Mouse (Mus musculus) brain, embryonic 14.5 days (tissue): ENCODE measurements around the gene Gramd1a. TPM values are rescaled to one million over a fixed set of nuclear protein-coding genes. Genes with fewer than 3 reads are reported as not detected.

Source experiments
- DNase-seq: peaks from one replicate; pipeline ENCODE4 v3.0.0-alpha.2; 2011; ENCODE audit warnings: low read depth
- CTCF ChIP-seq: fragments of 200-500 bp; IDR thresholded peaks from 2 replicates; pipeline ENCODE4 v1.5.1; 2012; ENCODE audit warnings: inconsistent platforms, mild to moderate bottlenecking, moderate library complexity, borderline replicate concordance; ENCODE audit not compliant: insufficient read depth, insufficient read length; ENCODE audit errors: extremely low read depth
- POLR2A ChIP-seq: fragments of 200-500 bp; IDR thresholded peaks from 2 replicates; pipeline ENCODE4 v1.6.1; 2012; ENCODE audit warnings: mild to moderate bottlenecking, inconsistent platforms, borderline replicate concordance; ENCODE audit not compliant: poor library complexity, insufficient read depth, insufficient read length, severe bottlenecking; ENCODE audit errors: extremely low read depth
- polyA plus RNA-seq: library from polyadenylated mRNA; depleted of rRNA; stranded (reverse); fragments of >200 nt; gene quantifications from 2 replicates; pipeline ENCODE4 v1.2.3, GENCODE M21; 2012; rRNA removed

Gene Gramd1a
- polyA plus RNA-seq, 1 experiment, result 404 TPM

DNA sequence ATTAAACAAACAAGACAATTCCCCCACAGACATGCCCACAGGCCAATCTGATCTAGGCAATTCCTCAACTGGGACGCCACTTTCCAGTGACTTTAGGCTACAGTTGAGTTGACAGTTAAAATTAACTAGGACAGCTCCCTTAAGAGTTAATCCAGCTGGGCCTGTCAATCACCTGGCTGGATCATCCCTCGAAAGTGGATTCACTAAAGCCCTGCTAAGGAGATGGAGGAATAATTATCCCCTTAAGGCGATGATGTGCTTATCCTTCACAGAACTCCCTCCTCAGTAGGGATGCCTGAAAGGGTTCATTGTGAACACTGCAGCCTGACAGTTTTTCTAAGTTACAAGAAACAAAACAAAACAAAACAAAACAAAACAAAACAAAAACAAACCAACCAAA is 75.1 kb downstream of the Gramd1a start:
- DNase-seq, result no peak
- TF ChIP-seq POLR2A (no peak), CTCF (no peak)

Other genes starting within 250 kb of the Gramd1a start
- gene Mag, start 241.0 kb downstream of the Gramd1a start, polyA plus RNA-seq, result 2.1 and 2.2 TPM in 2 replicates
- not detected in 2 replicates for gene Hamp2, start 231.2 kb downstream of the Gramd1a start, polyA plus RNA-seq
- gene Hamp, start 211.9 kb downstream of the Gramd1a start, polyA plus RNA-seq, result not detected in 2 replicates
- 165 and 170 TPM in 2 replicates for gene Usf2, start 199.1 kb downstream of the Gramd1a start, polyA plus RNA-seq
- gene Lsr, start 182.4 kb downstream of the Gramd1a start, polyA plus RNA-seq, result 19.8 TPM in 2 replicates
- 0.37 and 0.42 TPM in 2 replicates for gene Fam187b, start 182.1 kb downstream of the Gramd1a start, polyA plus RNA-seq
- 10.3 and 12.5 TPM in 2 replicates for gene Fxyd5, start 113.4 kb downstream of the Gramd1a start, polyA plus RNA-seq
- gene Fxyd7, start 104.4 kb downstream of the Gramd1a start, polyA plus RNA-seq, result 51.6 and 74.4 TPM in 2 replicates
- 8.5 and 12.6 TPM in 2 replicates for gene Fxyd1, start 98.7 kb downstream of the Gramd1a start, polyA plus RNA-seq
- 0.74 and 0.79 TPM in 2 replicates for gene Lgi4, start 96.6 kb downstream of the Gramd1a start, polyA plus RNA-seq
- 1.9 TPM in 2 replicates for gene Fxyd3, start 79.2 kb downstream of the Gramd1a start, polyA plus RNA-seq
- 0.62 and 1.00 TPM in 2 replicates for gene Hpn, start 40.6 kb downstream of the Gramd1a start, polyA plus RNA-seq
- 11.2 and 12.9 TPM in 2 replicates for gene Scn1b, start 28.9 kb downstream of the Gramd1a start, polyA plus RNA-seq
- not detected in 2 replicates for gene Scgb2b2, start 134.6 kb upstream of the Gramd1a start, polyA plus RNA-seq
- gene Scgb1b2, start 135.9 kb upstream of the Gramd1a start, polyA plus RNA-seq, result not detected in 2 replicates
- not detected in 2 replicates for gene Scgb2b3, start 206.2 kb upstream of the Gramd1a start, polyA plus RNA-seq
- not detected in 2 replicates for gene Scgb1b3, start 219.7 kb upstream of the Gramd1a start, polyA plus RNA-seq